ENCODE assay signal across 28 mouse cellular contexts in genomic region chr4:111653451-111653850, GRCm38 (mm10).
DNase-seq lines count a peak whose midpoint lies in the region; ATAC-seq lines count a peak whose summit lies in the region.
"Had no signal": no experiment of that assay in that cellular context is flagged by ENCODE, and none has a peak within 500 bp of the region (broad histone marks: within the 10 kb centered on the region; RNA-seq: fewer than 3 reads in every experiment).

No protein-coding gene starts in this region.

- H3K4me2 ChIP-seq in intestine, embryonic 14.5 days (ENCODE audit: low read length), result no peak overlapping the region
- no peak overlapping the region for H3K4me2 ChIP-seq in intestine, embryonic 15.5 days (replicated peaks)
- H3K4me2 ChIP-seq: embryonic facial prominence, embryonic 13.5 days; forebrain, embryonic 12.5 days; forebrain, embryonic 15.5 days; heart, embryonic 11.5 days; heart, embryonic 15.5 days; hindbrain, embryonic 12.5 days; hindbrain, embryonic 15.5 days had no signal

- ATAC-seq in intestine, embryonic 14.5 days (replicated peaks; ENCODE audit: low FRiP score, low TSS enrichment, low read depth), result 0 out of 2 replicates have a peak, but pooled peaks have one; percentile 36
- no peak for ATAC-seq in intestine, embryonic 15.5 days
- ATAC-seq: CD4-positive, CD25-positive, alpha-beta regulatory T cell, adult 4 months; forebrain, embryonic 15.5 days; intestine, postnatal 0 days had no signal

- peak; percentile 7 for DNase-seq in cerebellum, adult 9-11 months
- DNase-seq in cerebellum, postnatal 14 days, result no peak
- DNase-seq in intestine, embryonic 14.5 days (ENCODE audit: low spot score), result no peak
- DNase-seq in Muller cell, postnatal 12 days (ENCODE audit: inconsistent ontology term), result peak; percentile 78
- DNase-seq in midbrain, embryonic 10.5 days (ENCODE audit: low spot score), result no peak
- DNase-seq: adrenal gland, adult 8-10 months; adrenal gland, postnatal 36 days; cerebellum, adult 11 months; cerebellum, adult 8-10 months; cerebellum, postnatal 25 days; embryo, embryonic 11 days; gastrocnemius, postnatal 25 days; heart, adult 2 months; heart, postnatal 10 days; heart, postnatal 4 days; kidney, adult 2 months had no signal

- H3K4me3 ChIP-seq in intestine, embryonic 14.5 days (ENCODE audit: low read depth, low read length), result no peak overlapping the region
- H3K4me3 ChIP-seq in intestine, embryonic 15.5 days (replicated peaks), result no peak overlapping the region
- no peak overlapping the region for H3K4me3 ChIP-seq in midbrain, embryonic 10.5 days
- H3K4me3 ChIP-seq: embryonic facial prominence, embryonic 10.5 days; embryonic facial prominence, embryonic 13.5 days; erythroblast, embryonic 14.5 days; forebrain, embryonic 12.5 days; forebrain, embryonic 15.5 days; heart, adult 2 months; heart, embryonic 15.5 days; hindbrain, embryonic 12.5 days; hindbrain, embryonic 15.5 days had no signal

- no peaks in the 10 kb centered on the region; the same call in 1 of the 2 replicates for H3K4me1 ChIP-seq in intestine, embryonic 14.5 days (replicated peaks; ENCODE audit: control insufficient read depth, insufficient read depth, low read length)
- H3K4me1 ChIP-seq in intestine, embryonic 15.5 days (replicated peaks), result no peaks in the 10 kb centered on the region
- 0 out of 2 replicates have a peak, but pooled peaks cover 2% of the 10 kb centered on the region for H3K4me1 ChIP-seq in midbrain, embryonic 10.5 days
- H3K4me1 ChIP-seq: embryonic facial prominence, embryonic 13.5 days; forebrain, embryonic 12.5 days; forebrain, embryonic 15.5 days; heart, embryonic 15.5 days; hindbrain, embryonic 12.5 days; hindbrain, embryonic 15.5 days had no signal

- H3K9me3 ChIP-seq in intestine, embryonic 14.5 days (ENCODE audit: control insufficient read depth, low read length), result no peaks in the 10 kb centered on the region
- H3K9me3 ChIP-seq in intestine, embryonic 15.5 days, result no peaks in the 10 kb centered on the region
- H3K9me3 ChIP-seq in midbrain, embryonic 10.5 days (replicated peaks), result no peaks in the 10 kb centered on the region
- H3K9me3 ChIP-seq: embryonic facial prominence, embryonic 10.5 days; embryonic facial prominence, embryonic 13.5 days; forebrain, embryonic 12.5 days; forebrain, embryonic 15.5 days; heart, embryonic 15.5 days; hindbrain, embryonic 12.5 days; hindbrain, embryonic 15.5 days had no signal

- H3K27me3 ChIP-seq in intestine, embryonic 14.5 days (replicated peaks; ENCODE audit: control insufficient read depth, insufficient read depth, low read length), result no peaks in the 10 kb centered on the region
- H3K27me3 ChIP-seq in intestine, embryonic 15.5 days (replicated peaks), result no peaks in the 10 kb centered on the region
- H3K27me3 ChIP-seq in midbrain, embryonic 10.5 days (ENCODE audit: low read depth, poor library complexity, severe bottlenecking), result no peaks in the 10 kb centered on the region
- H3K27me3 ChIP-seq: embryonic facial prominence, embryonic 13.5 days; forebrain, embryonic 12.5 days; forebrain, embryonic 15.5 days; heart, embryonic 15.5 days; hindbrain, embryonic 12.5 days; hindbrain, embryonic 15.5 days had no signal

- no peaks in the 10 kb centered on the region for H3K36me3 ChIP-seq in intestine, embryonic 14.5 days (ENCODE audit: control insufficient read depth, insufficient read depth, low read length)
- no peaks in the 10 kb centered on the region for H3K36me3 ChIP-seq in intestine, embryonic 15.5 days
- H3K36me3 ChIP-seq in midbrain, embryonic 10.5 days, result no peaks in the 10 kb centered on the region
- H3K36me3 ChIP-seq: embryonic facial prominence, embryonic 10.5 days; embryonic facial prominence, embryonic 13.5 days; forebrain, embryonic 12.5 days; forebrain, embryonic 15.5 days; heart, embryonic 15.5 days; hindbrain, embryonic 12.5 days; hindbrain, embryonic 15.5 days had no signal

- no peak overlapping the region for H3K9ac ChIP-seq in intestine, embryonic 14.5 days (ENCODE audit: low read length)
- no peak overlapping the region for H3K9ac ChIP-seq in intestine, embryonic 15.5 days
- H3K9ac ChIP-seq: embryonic facial prominence, embryonic 13.5 days; forebrain, embryonic 12.5 days; forebrain, embryonic 15.5 days; heart, embryonic 15.5 days; hindbrain, embryonic 12.5 days; hindbrain, embryonic 15.5 days had no signal

- H3K27ac ChIP-seq in intestine, embryonic 14.5 days (ENCODE audit: low read depth), result no peak overlapping the region
- H3K27ac ChIP-seq in intestine, embryonic 15.5 days, result no peak overlapping the region
- H3K27ac ChIP-seq in midbrain, embryonic 10.5 days (replicated peaks), result no peak overlapping the region
- H3K27ac ChIP-seq: embryonic facial prominence, embryonic 10.5 days; embryonic facial prominence, embryonic 13.5 days; forebrain, embryonic 12.5 days; forebrain, embryonic 15.5 days; heart, adult 2 months; heart, embryonic 15.5 days; hindbrain, embryonic 12.5 days; hindbrain, embryonic 15.5 days had no signal

- WGBS in intestine, embryonic 14.5 days, result 23% methylated on average over 1 of the region's 1 CpGs
- WGBS in intestine, embryonic 15.5 days, result 27% methylated on average over 1 of the region's 1 CpGs
- WGBS in midbrain, embryonic 10.5 days, result 76% methylated on average over 1 of the region's 1 CpGs

Comparison
In these comparisons a context has a peak if more than half of its experiments do, and no peak if none do; other contexts are left out.
1. DNase-seq: peak in cerebellum, adult 9-11 months (single experiment) and Muller cell, postnatal 12 days (single experiment); none in cerebellum, postnatal 14 days (0 of 2), intestine, embryonic 14.5 days (single experiment) and midbrain, embryonic 10.5 days (single experiment).